Mouse (Mus musculus): ENCODE data around the gene Rab3d.
A peak's percentile ranks its signal among the peaks of the same experiment; 100 is the strongest.

The Rab3d gene

DNA sequence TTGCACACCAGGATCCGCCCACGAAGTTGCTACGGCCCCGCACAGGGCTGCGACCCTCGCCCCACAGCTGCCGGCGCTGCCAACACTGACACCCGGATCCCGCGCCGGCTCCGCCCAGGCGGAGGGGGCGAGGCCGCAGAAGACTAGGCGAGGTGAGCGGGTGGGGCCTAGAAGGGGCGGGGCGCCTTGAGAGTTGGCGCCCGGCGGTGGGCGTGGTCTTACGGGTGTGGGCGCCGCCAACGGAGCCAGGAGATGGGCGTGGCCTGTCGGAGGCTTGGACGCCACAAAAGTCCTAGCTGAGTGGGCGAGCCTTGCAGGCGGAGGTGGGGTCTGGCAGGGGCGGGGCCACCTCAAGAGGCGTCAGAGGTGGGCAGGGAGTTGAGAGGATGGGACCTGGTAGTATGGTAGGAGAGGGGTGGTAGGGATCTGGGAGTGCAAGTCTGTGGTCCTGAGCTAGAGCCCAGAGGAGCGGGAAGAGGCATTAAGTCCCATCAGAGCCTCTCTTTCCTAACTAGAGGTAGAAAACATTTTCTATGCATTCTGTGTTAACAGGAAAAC lies at the start of gene Rab3d:
TSS of gene Rab3d (minus strand) at position 158 of the 558 bp plus-strand sequence.
- DNase-seq (ENCODE audit: low spot score in 2 of 2) = peak; percentile 94 to 95

DNA sequence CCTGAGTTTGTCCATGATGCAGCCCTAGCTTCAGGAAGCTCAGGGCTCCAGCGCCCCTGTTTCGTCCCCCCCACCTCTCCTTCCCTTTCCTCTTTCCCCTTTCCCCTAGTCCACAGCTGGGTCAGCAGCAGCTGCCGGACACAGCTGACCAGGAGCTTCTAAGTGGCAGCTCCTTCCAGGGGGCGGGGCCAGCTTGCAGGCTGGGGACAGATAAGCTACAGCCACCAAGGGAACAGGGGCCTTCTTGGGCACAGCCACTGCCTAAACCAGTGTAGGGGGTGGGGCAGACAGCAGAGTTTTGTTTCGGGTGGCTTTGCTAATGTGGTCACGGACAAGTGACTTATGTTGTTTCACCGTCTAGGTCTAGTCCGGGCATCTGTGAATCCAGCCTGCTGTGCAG lies 45.4 kb upstream of the Rab3d start, which contains the start of gene Epor:
TSS of gene Epor (minus strand) at position 90 of the 400 bp plus-strand sequence.
- DNase-seq (ENCODE audit: low spot score in 2 of 2) = peak in 1 of 2 experiments; percentile 65

DNA sequence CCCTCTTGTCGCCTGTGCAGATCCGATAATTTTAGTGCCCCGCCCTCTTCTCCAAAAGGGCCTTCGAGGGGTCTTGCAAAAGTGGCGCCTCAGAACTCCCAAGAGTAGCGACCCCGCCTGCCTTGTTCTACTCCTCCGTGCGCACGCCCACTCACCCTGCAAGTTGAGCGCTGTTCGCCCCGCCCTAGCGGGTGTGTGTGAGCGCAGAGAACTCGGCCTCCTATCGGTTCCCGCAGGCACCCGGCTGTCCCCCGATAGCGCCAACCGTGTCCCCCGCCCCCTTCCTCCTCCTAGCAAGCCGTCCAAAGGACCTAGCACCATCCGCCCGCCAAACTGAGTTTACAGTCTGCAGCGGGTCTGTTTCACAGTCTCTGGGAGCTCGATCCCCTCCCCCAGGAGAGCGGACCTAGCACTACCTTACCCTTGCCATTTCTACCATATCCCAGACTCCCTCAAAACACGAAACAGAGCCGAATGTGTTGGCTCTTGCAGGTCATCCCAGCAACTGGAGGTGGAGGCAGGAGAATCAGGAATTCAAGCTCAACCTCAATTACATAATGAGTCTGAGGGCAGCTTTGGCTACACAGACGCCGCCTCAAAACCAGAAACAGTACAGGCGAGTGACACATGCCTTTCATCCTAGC lies 44.5 kb upstream of the Rab3d start:
- peak; percentile 83 to 86 for DNase-seq (ENCODE audit: low spot score in 2 of 2)

DNA sequence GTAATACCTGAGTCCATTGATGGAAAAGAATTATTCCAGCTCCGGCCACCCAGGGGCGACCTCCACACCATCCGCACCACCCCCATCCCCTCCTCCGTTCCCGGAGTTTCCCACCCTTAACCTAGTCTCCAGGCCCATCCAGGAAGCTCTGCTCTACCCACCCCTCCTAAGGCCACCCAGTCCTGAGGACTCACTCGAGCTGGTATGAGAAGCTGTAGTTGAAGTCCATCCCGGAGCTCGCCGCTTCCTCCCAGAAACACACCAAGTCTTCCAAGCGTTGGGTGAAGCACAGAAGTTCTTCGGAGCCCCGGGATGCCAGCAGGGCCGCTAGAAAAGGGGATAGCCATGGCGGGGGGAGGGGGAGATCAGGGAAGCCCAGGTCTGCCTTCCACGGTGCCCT lies 44.0 kb upstream of the Rab3d start:
- DNase-seq (ENCODE audit: low spot score in 2 of 2) = no peak

DNA sequence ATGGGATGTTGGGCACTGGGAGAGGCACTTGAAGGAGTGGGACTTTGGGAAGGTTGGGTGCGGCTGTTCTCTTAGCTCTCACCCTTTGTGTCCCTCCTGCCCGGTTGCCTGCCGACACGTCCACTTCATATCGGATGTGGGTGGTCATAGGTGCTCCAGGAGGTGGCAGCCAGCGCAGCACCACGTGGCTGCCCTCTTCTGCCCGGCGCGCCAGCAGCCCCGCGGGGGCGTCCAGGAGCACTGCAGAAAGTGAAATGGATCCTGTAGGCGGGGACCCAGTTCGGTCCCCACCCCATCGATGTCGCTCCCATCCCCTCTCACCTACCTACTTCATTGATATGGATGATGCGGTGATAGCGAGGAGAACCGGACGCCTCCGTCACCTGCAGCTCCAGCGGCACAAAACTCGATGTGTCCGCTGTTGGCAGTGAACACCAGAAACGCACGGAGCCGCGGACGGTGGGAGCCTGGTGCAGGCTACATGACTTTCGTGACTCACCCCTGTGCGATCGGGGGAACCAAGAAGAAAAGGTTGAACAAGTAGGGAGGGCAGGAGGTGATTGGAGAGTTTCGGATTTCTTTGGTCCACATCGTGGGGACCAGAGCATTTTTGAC lies 43.5 kb upstream of the Rab3d start:
- DNase-seq (ENCODE audit: low spot score in 2 of 2) = no peak

DNA sequence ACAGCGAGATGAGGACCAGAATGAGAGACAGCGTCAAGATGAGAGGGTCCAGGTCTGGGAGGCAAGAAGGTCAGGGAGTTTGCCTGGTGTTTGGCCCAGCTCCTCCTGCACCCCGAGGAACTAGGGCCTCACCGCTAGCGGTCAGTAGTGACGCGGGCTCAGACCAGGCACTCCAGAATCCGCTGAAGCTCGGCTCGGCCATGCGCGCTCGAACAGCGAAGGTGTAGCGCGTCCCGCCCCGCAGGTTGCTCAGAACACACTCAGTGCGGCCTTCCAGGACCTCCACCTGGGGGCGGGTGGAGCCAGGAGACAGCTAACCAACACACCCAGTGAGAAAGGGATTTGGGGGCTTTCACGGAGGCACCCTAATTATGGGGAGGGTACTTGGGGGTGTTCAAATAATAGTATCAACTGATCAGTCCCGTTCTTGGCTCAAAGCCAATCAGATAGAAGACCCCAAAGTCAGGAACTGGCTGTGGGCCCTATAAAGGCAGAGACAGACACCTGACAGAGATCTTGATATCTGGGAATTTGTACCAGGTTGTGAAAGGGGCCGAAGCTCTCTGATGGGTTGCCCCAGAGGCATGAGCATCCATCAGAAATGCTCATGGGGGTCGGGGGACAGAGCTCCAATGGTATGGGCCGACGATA lies 42.7 kb upstream of the Rab3d start:
- DNase-seq (ENCODE audit: low spot score in 2 of 2) = no peak

DNA sequence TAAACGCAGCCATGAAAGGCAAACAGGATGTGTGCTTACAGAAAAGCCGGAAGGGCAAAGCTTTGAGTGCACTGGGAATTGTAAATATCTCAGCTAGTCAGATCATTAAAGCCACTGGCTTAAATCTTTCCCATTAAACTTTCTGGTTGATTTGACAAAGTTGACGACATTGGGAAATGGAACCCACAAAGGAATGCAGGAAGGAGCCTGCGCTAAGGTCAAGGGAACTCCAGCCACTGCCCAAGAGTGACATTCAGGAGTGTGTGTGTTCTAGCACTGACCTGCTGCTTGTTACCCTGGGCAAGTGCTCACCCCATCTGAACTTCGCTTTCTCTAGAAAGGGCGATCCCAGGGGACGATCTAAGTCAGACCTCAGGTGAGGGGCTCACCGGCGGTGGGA lies 42.1 kb upstream of the Rab3d start:
- no peak for DNase-seq (ENCODE audit: low spot score in 2 of 2)

DNA sequence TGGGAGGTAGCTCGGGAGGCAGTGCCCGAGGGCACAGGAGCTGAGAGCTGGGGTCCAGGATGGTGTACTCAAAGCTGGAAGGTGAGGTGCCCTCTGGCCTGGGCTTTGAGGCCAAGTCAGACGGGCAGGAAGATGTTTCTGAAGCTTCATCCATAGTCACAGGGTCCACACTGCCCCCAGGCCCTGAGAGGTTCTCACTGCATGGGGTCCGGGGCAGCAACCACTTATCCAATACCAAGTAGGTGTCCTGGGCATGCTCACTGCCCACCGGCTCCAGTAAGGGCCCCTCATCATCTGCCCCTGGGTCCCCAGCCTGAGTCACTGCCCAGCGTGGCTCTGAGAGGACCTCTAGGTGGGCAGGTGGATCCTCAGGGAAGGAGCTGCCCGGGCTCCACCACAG lies 41.3 kb upstream of the Rab3d start:
- no peak for DNase-seq (ENCODE audit: low spot score in 2 of 2)

DNA sequence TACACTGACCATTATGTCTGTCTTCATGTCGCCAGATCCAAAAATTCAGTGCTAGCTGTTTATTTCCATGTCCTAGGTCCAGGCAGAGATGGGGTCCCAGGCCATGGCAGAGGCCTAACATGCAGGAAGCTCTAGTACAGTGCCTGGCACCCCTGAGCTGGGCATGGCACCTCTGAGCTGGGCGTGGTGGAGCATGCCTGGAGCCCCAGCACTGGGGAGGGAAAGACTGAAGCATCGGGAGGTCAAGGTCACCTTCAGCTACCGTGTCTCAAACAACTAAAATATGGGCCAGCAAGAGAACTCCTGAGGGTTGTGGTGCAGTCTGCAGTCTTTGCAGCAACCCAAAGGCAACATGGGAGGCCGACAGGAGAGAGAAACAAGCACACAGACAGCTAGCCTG lies 40.4 kb upstream of the Rab3d start:
- no peak for DNase-seq (ENCODE audit: low spot score in 2 of 2)

DNA sequence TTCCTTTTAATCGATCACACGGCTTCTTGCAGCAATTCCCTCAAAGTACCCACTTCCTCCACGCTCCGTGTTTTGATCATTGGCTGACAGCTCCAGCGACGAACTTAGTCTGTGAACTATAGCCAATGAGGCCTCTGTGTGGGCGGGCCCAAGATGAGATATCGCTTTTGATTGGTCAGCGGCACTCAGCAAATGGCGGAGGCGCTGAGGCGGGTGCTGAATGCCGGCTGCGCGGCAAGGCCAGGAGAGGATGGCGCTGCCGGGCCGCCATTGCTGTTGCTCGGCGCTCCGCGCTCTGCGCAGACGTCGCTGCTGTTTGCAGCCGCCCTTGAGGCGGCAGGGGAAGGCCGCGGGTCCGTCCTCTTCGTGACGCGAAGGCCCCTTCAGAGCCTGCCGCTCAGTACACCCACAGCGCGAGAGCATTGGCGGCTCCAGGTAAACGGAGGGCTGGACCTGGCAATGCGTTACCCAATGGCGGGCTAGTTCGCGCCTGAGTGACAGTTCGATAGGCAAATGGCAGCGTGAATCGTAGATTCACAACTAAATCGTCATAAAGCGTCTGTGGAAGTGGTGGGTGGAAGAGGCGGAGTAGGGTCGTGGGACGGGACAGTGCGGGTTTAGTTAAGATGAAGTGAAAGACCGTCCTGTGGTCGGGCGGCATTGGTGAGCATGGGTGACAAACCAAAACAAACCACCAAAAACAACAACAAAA lies 37.7 kb upstream of the Rab3d start, which contains the start of gene Swsap1:
TSS of gene Swsap1 (plus strand) at position 186 of the 712 bp plus-strand sequence.
- DNase-seq (ENCODE audit: low spot score in 2 of 2) = peak; percentile 99

DNA sequence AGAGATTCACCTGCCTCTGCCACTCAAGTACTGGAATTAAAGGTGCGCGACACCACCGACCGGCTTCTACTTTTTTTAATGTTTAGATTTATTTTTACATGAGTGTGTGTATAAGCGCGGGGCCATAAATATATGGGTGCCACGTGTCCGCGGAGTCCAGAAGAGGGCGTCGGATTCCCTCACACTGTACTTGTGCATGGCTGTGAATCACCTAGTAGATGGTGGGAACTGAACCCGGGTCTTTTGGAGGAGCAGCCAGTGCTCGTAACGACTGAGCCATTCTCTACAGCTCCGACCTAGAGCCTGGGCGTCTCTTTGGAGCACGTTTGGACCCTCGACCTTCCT lies 37.2 kb upstream of the Rab3d start:
- DNase-seq (ENCODE audit: low spot score in 2 of 2) = no peak

DNA sequence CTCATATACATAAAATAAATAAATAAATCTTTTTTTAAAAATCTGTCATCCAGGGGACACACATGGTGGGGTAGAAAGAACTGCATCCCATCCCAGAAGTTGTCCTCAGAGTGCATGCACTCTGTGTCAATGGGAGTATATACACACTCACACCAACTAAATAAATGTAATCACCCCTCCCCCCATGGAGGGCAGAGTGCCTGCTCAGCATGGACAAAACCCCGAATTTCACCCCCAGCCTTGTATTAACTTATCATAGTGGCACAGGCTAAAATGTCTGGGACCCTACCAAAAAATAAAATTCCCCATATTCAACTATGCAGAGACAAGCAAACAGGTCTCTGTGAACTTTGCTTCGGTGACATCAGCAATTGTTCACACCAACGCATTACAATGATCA lies 36.6 kb upstream of the Rab3d start:
- DNase-seq (ENCODE audit: low spot score in 2 of 2) = no peak

DNA sequence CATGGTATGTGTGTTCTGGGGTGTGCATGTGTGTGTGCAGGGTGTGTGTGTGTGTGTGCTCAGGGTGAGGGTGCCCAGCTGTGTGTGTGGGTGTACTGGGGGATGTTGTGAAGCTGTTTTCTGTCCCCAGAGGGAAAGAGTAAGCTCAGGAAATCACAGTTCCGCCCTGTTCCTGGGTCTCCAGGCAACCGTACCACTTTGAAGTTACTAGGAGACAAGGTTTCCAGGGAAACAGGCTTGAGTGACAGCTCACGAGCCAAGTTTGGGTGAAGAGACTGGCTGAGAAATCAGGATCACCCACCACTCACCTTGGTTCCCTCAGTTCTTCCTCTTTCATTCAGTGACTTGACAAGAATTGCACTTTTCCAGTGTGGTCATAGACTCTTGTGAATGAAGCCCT lies 35.6 kb upstream of the Rab3d start:
- DNase-seq (ENCODE audit: low spot score in 2 of 2) = peak; percentile 83 to 93

DNA sequence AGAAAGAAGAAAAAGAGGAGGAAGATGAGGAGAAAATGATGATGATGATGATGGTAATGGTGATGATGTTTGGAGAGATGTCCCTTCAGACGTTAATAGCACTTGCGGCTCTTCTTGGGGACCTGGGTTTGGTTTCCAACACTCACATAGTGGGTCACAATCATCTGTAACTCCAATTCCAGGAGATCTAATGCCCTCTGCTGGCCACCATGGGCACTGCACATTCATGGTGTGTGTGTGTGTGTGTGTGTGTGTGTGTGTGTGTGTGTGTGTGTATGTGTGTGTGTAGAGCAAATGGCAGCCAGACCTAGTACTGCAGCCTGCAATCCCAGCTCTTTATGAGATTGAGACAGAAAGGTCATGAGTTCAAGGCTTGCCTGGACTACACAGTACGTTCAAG lies 34.0 kb upstream of the Rab3d start:
- peak in 1 of 2 experiments; percentile 37 for DNase-seq (ENCODE audit: low spot score in 2 of 2)

DNA sequence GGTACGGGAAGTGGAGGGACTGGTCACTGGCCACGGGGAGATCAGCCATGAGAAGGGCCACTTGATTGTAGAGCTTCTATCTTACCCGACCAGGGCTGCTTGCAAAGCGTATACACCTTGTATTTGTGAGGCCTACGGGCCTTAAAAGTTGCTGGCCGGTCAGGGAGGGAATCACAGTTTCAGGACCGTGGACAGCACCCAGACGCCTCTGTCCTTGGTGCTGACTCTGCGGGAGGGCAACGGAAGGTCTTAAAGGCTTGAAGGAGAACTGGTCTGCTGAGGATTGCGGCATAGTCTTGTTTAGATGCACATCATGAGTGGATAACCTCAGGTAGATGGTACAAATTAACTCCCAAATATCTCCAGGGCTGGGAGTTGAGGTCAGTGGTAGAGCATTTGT lies 32.3 kb upstream of the Rab3d start:
- peak in 1 of 2 experiments; percentile 42 for DNase-seq (ENCODE audit: low spot score in 2 of 2)

DNA sequence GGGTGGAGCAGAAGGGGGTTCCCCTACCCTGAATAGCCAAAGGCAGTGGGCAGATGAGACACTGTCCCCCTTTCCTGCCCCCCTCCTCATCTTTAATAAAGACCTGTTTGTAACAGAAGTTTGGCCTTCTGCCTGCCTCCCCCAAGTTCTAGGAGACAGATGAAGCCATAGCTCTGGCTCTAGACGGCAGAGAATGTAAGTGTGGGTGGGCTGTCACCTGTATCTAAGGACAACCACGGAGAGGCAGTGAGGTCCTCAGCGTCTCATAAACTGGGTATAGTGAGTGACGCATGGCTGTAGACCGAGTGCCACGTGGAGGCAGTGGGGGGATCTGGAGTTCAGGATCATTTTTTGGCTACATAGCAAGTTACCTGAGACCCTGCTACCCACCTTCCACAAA lies 30.8 kb upstream of the Rab3d start:
- DNase-seq (ENCODE audit: low spot score in 2 of 2) = peak in 1 of 2 experiments; percentile 70

DNA sequence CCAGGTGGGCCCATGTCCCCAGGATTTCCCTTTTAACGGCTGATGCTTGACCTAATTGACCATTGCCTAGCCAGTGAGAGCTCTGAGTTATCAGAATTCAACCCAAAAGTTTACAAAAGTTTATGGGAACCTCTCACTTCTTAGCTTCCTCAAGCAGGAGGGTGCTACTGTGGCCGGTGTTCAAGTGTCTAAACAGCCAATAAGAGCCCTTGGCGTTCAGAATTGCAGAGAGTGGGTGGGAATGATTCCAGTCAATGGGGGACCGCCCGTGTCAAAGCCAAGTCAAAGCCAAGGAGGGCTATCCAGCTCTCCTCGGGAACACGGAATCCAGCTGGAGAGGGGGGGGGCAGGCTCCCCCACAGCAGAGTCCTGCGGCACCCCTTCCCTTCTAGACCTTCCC lies 30.2 kb upstream of the Rab3d start:
- DNase-seq (ENCODE audit: low spot score in 2 of 2) = no peak

DNA sequence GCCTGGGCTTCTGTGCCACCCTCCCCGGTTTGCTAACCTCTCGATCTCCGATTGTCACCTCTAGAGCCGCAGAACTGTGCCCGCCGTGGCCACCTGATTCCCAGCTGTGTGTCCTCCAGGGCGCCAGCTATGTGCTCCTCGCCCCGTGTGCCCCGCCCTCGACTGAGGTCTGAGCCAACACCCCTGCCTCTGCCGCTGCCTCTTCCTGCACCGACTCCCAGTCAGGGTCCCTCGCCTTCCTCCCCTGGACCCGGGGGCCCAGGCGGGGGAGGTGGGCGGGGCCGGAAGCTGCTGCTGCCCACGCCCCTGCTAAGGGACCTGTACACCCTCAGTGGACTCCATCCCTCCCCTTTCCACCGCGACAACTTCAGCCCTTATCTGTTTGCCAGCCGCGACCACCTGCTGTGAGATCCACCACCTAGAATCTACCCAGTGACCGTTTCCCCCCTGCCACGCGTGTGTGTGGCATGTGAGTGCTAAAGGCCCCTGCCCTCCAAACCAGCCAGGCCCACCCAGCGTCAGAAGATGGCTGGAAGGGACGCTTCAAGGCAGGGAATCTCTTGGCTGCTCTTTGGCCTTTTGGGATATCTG lies 29.6 kb upstream of the Rab3d start:
- peak in 1 of 2 experiments; percentile 35 for DNase-seq (ENCODE audit: low spot score in 2 of 2)

DNA sequence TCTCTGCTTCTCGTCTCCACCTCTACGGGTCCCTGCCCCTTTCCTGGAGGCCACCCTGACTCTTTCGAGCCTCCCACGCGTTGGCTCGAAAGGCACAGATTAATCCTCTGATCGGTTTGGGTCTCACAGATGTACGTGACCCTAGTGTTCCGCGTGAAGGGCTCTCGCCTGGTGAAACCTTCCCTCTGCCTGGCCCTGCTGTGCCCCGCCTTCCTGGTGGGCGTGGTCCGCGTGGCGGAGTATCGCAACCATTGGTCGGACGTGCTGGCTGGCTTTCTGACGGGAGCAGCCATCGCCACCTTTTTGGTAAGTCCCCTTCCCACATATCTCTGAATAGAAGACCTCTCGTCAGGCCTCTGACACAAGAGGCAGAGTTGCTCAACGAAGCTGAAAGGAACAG lies 26.3 kb upstream of the Rab3d start:
- peak in 1 of 2 experiments; percentile 36 for DNase-seq (ENCODE audit: low spot score in 2 of 2)

DNA sequence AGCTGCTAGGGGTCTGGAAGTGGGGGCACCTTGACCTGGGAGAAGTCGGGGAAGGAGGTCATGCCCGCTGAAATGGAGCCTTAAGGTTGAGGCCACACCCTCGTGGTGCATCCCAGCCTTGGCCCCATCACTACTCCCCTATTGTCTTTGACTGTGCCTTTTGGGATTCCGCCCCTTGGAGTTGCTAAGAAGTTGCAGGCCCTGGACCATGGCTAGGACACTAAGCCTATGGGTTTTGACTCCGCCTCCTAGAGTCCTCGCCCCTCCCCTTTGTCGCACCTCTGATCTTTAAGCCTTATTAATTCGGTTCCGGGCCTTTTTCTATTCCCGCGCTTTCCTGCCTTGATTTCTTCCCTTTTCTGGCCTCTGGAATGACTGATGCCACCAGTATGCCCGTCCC lies 25.6 kb upstream of the Rab3d start:
- DNase-seq (ENCODE audit: low spot score in 2 of 2) = no peak

DNA sequence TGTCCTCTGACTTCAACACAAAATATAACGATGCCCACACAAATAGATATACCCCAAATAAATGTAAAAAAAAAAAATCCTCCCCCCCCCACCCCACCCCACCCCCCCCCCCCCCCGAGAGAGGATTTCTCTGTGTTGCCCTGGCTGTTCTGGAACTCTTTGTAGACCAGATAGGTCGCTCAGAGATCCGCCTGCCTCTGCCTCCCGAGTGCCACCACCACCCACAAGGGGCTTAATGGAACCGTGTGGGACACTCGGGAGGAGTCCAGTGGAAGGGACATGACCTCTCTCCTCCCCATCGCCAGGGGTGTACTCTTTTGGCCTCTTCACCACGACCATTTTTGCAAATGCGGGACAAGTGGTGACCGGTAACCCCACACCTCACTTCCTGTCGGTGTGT lies 25.1 kb upstream of the Rab3d start:
- no peak for DNase-seq (ENCODE audit: low spot score in 2 of 2)
